Mouse (Mus musculus) hindbrain, postnatal 0 days (tissue): ENCODE measurements around the gene Cox5a. TPM values are rescaled to one million over a fixed set of nuclear protein-coding genes. Genes with fewer than 3 reads are reported as not detected.

Experiments used
- ATAC-seq: fragments of 200-750 bp; cut with Nextera tagmentation; 2 replicates; pipeline ENCODE4 v1.8.0; 2017; ENCODE audit warnings: mild to moderate bottlenecking, moderate TSS enrichment, moderate library complexity
- DNase-seq: peaks from one replicate; pipeline ENCODE4 v3.0.0-alpha.2; 2015; ENCODE audit warnings: low spot score
- H3K27ac ChIP-seq: fragments of 300-500 bp; sonication (generic); 2 replicates; pipeline ENCODE4 v1.5.1; 2014; ENCODE audit warnings: mild to moderate bottlenecking
- H3K27me3 ChIP-seq: fragments of 300-500 bp; sonication (generic); 2 replicates; pipeline ENCODE4 v1.6.1; 2014; ENCODE audit warnings: low read length, mixed read lengths; ENCODE audit not compliant: insufficient read depth
- H3K36me3 ChIP-seq: fragments of 300-500 bp; sonication (generic); 2 replicates; pipeline ENCODE4 v1.6.1; 2014; ENCODE audit warnings: low read length, mixed read lengths; ENCODE audit not compliant: insufficient read depth
- H3K4me1 ChIP-seq: fragments of 300-500 bp; sonication (generic); 2 replicates; pipeline ENCODE4 v1.6.1; 2014; ENCODE audit warnings: antibody characterized with exemption, low read length, mixed read lengths; ENCODE audit not compliant: insufficient read depth
- H3K4me2 ChIP-seq: fragments of 300-500 bp; sonication (generic); 2 replicates; pipeline ENCODE4 v1.6.1; 2014; ENCODE audit warnings: low read depth, mild to moderate bottlenecking, low read length, moderate library complexity, mixed read lengths
- H3K4me3 ChIP-seq: fragments of 300-500 bp; sonication (generic); 2 replicates; pipeline ENCODE4 v1.5.1; 2014; ENCODE audit warnings: low read length
- H3K9ac ChIP-seq: fragments of 300-500 bp; sonication (generic); replicated peaks from 2 replicates; pipeline ENCODE4 v1.6.1; 2014; ENCODE audit warnings: mild to moderate bottlenecking, low read length, moderate library complexity, mixed read lengths
- H3K9me3 ChIP-seq: fragments of 300-500 bp; sonication (generic); 2 replicates; pipeline ENCODE4 v1.6.1; 2016; ENCODE audit warnings: low read length, mixed read lengths
- CTCF ChIP-seq: IDR thresholded peaks from 2 replicates; pipeline ENCODE4 v1.5.1; 2016; ENCODE audit warnings: antibody characterized with exemption, control low read depth, low read depth
- WGBS: fragments of 180-500 bp; shearing (Covaris S2); extraction: QIAGEN DNeasy Blood & Tissue Kit; methylation state at CpG from one replicate; pipeline ENCODE4 v1.1.7; 2014; 5-methylcytosine and 5-hydroxymethylcytosine counted together
- polyA plus RNA-seq: library from polyadenylated mRNA; unstranded; fragments of >200 nt; fragmentation: Nextera tagmentation; extraction: Ambion mirVana; gene quantifications from 2 replicates; pipeline ENCODE4 v1.2.1, GENCODE M21; 2015
- total RNA-seq: library from RNA; depleted of rRNA; stranded (reverse); fragments of >200 nt; gene quantifications from 2 replicates; pipeline ENCODE4 v1.2.3, GENCODE M21; 2014; rRNA removed

The Cox5a gene
- total RNA-seq (212 and 237 TPM in 2 replicates), polyA plus RNA-seq (1,238 and 1,244 TPM in 2 replicates)

DNA sequence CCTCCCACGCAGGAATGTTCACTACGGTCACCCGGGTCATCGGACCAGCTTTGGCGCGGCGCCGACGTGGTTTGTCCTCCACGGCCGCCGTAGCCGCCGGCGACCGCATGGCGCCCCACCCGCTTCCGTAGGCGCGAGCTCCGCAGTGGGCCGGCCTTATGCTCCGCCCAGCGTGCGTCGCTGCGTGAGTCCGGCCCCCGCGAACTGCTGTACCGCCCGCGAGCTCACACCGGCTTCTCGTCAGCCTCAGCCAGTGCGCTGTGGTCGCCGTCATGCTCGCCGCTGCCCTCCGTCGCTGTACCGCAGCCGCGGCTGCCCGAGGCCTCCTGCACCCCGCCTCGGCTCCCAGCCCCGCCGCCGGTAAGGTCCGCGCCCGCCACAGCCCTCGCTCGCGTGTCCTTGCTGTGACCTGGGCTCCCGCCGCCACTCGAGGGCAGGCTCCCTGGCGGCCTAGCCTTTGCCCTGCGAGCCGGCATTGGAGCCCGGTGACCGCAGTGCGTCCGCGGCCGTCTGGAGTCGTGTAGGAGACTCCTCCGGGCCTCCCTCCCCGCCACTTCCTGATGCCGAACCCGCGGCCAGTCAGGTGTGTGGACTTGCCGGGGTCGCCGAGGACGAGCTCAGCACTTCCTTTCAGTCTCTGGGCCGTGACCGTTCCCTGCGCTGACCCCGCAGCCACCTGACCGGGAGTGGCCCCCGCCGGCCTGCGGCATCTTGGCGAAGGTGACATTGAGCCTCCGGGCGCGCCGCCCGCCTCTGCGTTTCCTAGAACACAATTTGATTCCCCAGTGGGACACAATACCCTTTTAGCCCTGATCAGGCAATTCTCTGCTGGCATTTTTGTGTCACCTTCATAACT, at the start of gene Cox5a:
Gene Cox5a, plus strand, starts transcription at position 219 of the 856 bp plus-strand sequence.
- DNase-seq (peak; percentile 97), ATAC-seq (peak; percentile 96)
- WGBS, result 2% methylated on average over 92 of the region's 95 CpGs
- Histone ChIP-seq H3K4me2 (peak within 1 kb of the TSS; percentile 77), H3K9me3 (no peaks in the 10 kb centered on the region), H3K27me3 (no peaks in the 10 kb centered on the region), H3K27ac (peak within 1 kb of the TSS; percentile 97), H3K9ac (peak within 1 kb of the TSS; percentile 98), H3K4me3 (peak within 1 kb of the TSS; percentile 98), H3K4me1 (peaks cover 10% of the 10 kb centered on the region; the same call in 1 of the 2 replicates), H3K36me3 (no peaks in the 10 kb centered on the region)
- no peak; the same call in 1 of the 2 replicates for TF ChIP-seq CTCF

DNA sequence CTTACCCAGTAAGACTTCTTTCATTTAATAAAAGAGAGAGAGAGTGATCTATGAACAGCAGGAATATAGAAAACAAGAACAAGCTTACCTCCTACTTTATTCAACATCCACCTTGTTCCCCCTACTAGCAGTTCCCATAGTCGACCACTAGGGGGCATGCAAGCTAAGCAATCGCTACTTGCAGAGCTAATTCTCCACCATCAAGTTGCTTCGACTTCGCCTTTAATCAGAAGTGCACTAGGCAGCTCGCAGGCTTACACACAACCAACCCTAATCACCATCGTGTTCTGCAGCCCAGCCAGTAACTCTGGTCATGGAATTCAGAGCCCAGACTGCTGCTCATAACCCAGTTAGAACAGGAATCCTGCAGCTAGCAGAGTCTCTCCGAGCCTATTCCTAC, 35.3 kb upstream of the Cox5a start:
- peak; percentile 99 for TF ChIP-seq CTCF
- Histone ChIP-seq H3K4me1 (no peaks in the 10 kb centered on the region), H3K9ac (no peak overlapping the region), H3K9me3 (no peaks in the 10 kb centered on the region), H3K4me3 (no peak overlapping the region), H3K36me3 (no peaks in the 10 kb centered on the region), H3K27me3 (no peaks in the 10 kb centered on the region), H3K27ac (no peak overlapping the region), H3K4me2 (no peak overlapping the region)
- WGBS, result 11% methylated on average over 7 of the region's 7 CpGs
- peak; percentile 74; the same call in 1 of the 2 replicates for ATAC-seq
- DNase-seq, result peak; percentile 93

DNA sequence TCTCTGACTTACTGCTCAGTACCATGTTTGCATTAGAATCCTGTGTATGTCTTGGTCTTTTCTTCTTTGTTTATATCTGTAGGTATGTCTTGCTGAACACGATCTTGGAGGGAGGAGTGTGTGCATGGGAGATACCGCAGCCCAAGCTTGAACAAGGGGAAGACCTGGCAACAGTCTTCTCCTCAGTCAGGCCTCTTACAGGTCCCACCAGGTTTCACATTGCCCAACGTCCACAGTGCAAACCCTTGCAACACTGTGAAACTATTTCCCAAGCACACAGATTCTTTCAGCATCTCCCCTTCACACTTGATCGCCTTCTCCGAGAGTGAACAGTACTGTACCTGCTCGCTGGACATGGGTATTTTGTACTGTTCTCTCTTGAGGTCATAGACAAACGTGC, 33.3 kb upstream of the Cox5a start:
- no peaks in the 10 kb centered on the region for H3K36me3 ChIP-seq
- no peaks in the 10 kb centered on the region for H3K9me3 ChIP-seq
- WGBS, result 74% methylated on average over 7 of the region's 7 CpGs
- no peak for ATAC-seq
- no peak for DNase-seq
- H3K9ac ChIP-seq, result no peak overlapping the region
- H3K4me3 ChIP-seq, result no peak overlapping the region
- H3K4me1 ChIP-seq, result no peaks in the 10 kb centered on the region
- no peak overlapping the region for H3K27ac ChIP-seq
- no peak for TF ChIP-seq CTCF
- H3K4me2 ChIP-seq, result no peak overlapping the region
- H3K27me3 ChIP-seq, result no peaks in the 10 kb centered on the region

DNA sequence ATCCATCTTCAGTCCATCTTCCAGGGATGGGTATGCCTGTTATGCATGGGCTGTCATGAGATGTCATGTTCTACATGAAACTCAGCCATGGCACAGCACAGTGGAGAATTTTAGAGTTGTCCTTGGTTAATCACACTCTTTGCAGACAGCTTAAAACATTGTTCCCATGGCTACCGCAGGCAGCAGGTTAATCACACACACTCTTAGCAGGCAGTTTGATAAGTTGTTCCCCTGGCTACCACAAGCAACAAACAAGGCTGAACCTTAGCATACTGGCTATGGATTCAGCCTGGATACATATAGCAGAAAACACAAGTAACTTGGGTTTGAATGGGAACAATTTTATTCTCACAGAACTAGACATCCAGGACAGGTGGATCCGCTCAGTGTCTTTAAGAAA, 27.5 kb upstream of the Cox5a start:
- H3K9ac ChIP-seq, result no peak overlapping the region
- no peaks in the 10 kb centered on the region for H3K36me3 ChIP-seq
- H3K27ac ChIP-seq, result no peak overlapping the region
- no peak overlapping the region for H3K4me3 ChIP-seq
- no peaks in the 10 kb centered on the region for H3K4me1 ChIP-seq
- H3K9me3 ChIP-seq, result no peaks in the 10 kb centered on the region
- DNase-seq (no peak), ATAC-seq (no peak)
- H3K4me2 ChIP-seq, result no peak overlapping the region
- H3K27me3 ChIP-seq, result no peaks in the 10 kb centered on the region
- 85% methylated on average over 2 of the region's 2 CpGs for WGBS
- TF ChIP-seq CTCF, result no peak

DNA sequence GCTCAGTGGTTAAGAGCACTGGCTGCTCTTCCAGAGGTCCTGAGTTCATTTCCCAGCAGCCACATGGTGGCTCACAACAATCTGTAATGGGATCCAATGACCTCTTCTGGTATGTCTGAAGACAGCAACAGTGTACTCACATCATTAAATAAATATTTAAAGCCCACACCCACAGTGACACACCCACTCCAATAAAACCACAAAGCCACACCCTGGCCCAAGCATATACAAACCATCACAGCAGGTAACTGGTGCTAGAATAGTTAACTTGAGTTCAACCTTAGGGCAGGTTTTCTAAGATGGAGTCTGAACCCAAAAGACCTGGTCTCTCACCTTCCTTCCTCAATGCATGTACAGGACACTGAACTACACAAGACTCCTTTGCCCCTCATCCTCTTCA, 26.1 kb upstream of the Cox5a start:
- Histone ChIP-seq H3K36me3 (no peaks in the 10 kb centered on the region), H3K27me3 (no peaks in the 10 kb centered on the region; the same call in 1 of the 2 replicates), H3K4me2 (no peak overlapping the region), H3K9ac (no peak overlapping the region), H3K9me3 (no peaks in the 10 kb centered on the region), H3K4me1 (no peaks in the 10 kb centered on the region), H3K4me3 (no peak overlapping the region), H3K27ac (no peak overlapping the region)
- no peak for ATAC-seq
- DNase-seq, result no peak
- TF ChIP-seq CTCF, result no peak

DNA sequence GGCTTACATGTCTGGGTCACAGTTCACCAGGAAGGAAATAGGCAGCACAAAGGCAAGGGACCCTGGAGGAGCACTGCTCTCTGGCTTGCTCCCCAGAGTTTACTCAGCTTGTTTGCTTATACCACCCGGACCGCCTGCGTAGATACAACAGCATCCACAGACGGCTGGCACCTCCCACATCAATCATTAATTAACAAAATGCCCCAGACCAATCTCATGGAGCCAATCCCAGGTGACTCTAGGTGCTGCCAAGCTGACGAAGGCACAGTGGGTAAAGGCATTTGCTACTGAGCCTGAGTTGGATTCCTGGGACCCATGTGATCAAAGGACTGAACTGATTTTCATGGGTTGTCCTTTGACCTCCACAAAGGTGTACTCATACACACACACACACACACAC, 23.8 kb upstream of the Cox5a start:
- no peak for ATAC-seq
- Histone ChIP-seq H3K4me2 (no peak overlapping the region), H3K9ac (no peak overlapping the region), H3K27me3 (no peaks in the 10 kb centered on the region; the same call in 1 of the 2 replicates), H3K9me3 (no peaks in the 10 kb centered on the region), H3K36me3 (no peaks in the 10 kb centered on the region), H3K4me1 (peaks cover 8% of the 10 kb centered on the region; the same call in 1 of the 2 replicates), H3K4me3 (no peak overlapping the region), H3K27ac (no peak overlapping the region)
- DNase-seq, result no peak
- no peak for TF ChIP-seq CTCF
- 61% methylated on average over 5 of the region's 5 CpGs for WGBS

DNA sequence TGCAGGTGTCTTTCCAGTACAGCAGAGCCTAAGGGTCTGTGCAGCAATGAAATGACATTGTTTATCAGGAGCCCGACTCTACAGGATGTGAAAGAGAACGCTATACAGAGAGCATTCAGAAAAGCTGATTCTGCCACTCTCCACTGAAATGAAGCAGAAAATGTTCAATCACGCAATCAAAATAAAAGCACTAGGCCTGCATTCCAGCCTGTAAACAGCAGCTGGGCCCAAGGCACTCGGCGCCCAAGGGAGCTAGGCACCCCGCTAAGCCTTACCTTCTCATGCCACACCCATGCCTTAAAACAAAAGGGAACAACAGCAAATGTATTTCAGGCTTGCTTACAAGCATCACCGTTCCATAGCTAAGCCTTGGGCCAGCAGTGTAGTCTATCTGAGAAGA, 22.5 kb upstream of the Cox5a start:
- H3K4me3 ChIP-seq, result no peak overlapping the region
- H3K9ac ChIP-seq, result no peak overlapping the region
- no peaks in the 10 kb centered on the region for H3K36me3 ChIP-seq
- H3K4me1 ChIP-seq, result peaks cover 12% of the 10 kb centered on the region
- DNase-seq, result no peak
- no peak for ATAC-seq
- H3K4me2 ChIP-seq, result no peak overlapping the region
- 0 out of 2 replicates have a peak overlapping the region, but pooled peaks have one; percentile 26 for H3K27ac ChIP-seq
- no peak for TF ChIP-seq CTCF
- WGBS, result 44% methylated on average over 7 of the region's 7 CpGs
- H3K9me3 ChIP-seq, result no peaks in the 10 kb centered on the region
- H3K27me3 ChIP-seq, result no peaks in the 10 kb centered on the region; the same call in 1 of the 2 replicates
